Mouse (Mus musculus) WW6 (cell line): ENCODE measurements around the gene Avil.

Source experiments
- DNase-seq: peaks from one replicate; pipeline ENCODE4 v3.0.0-alpha.2; 2013; ENCODE audit warnings: low read depth, low spot score

Gene Avil

GRCm38 (mm10) chr10:127018422-127018821, 17.9 kb downstream of the Avil start:
- DNase-seq: no peak

GRCm38 (mm10) chr10:127030336-127031296, 30.1 kb downstream of the Avil start, which contains the start of gene Tsfm:
TSS of gene Tsfm (minus strand) at chr10:127030840.
- peak; percentile 67 for DNase-seq

- DNase-seq: no peak
Measured at GRCm38 (mm10) chr10:127033301-127033741, 32.8 kb downstream of the Avil start.

GRCm38 (mm10) chr10:127036273-127036672, 35.8 kb downstream of the Avil start:
- no peak for DNase-seq

- no peak for DNase-seq
Measured at GRCm38 (mm10) chr10:127037641-127038040, 37.1 kb downstream of the Avil start.

- no peak for DNase-seq
Measured at GRCm38 (mm10) chr10:127040569-127041214, 40.2 kb downstream of the Avil start.

GRCm38 (mm10) chr10:127041274-127041766, 40.8 kb downstream of the Avil start, which contains the start of the genes Mettl1 and Eef1akmt3:
TSS of gene Mettl1 (plus strand) at chr10:127041414.
TSS of gene Eef1akmt3 (minus strand) at chr10:127041513.
- no peak for DNase-seq

GRCm38 (mm10) chr10:127041774-127042338, 41.3 kb downstream of the Avil start:
- peak; percentile 83 for DNase-seq

- no peak for DNase-seq
Measured at GRCm38 (mm10) chr10:127042468-127043115, 42.1 kb downstream of the Avil start.

- no peak for DNase-seq
Measured at GRCm38 (mm10) chr10:127043187-127043586, 42.7 kb downstream of the Avil start.

- no peak for DNase-seq
Measured at GRCm38 (mm10) chr10:127047954-127048353, 47.4 kb downstream of the Avil start, which contains the start of gene Cyp27b1. TSS of gene Cyp27b1 (plus strand) at chr10:127048250.

- no peak for DNase-seq
Measured at GRCm38 (mm10) chr10:127048608-127049394, 48.3 kb downstream of the Avil start.

GRCm38 (mm10) chr10:127049395-127050118, 49.0 kb downstream of the Avil start:
- DNase-seq: no peak

GRCm38 (mm10) chr10:127050119-127050474, 49.6 kb downstream of the Avil start:
- DNase-seq: no peak

GRCm38 (mm10) chr10:127054646-127055045, 54.1 kb downstream of the Avil start:
- DNase-seq: no peak

GRCm38 (mm10) chr10:127055406-127055805, 54.9 kb downstream of the Avil start:
- no peak for DNase-seq

GRCm38 (mm10) chr10:127056490-127056889, 56.0 kb downstream of the Avil start:
- DNase-seq: no peak

GRCm38 (mm10) chr10:127058161-127058560, 57.7 kb downstream of the Avil start:
- no peak for DNase-seq

- DNase-seq: no peak
Measured at GRCm38 (mm10) chr10:127058708-127059107, 58.2 kb downstream of the Avil start.
